Mouse (Mus musculus) embryonic facial prominence, embryonic 10.5 days (tissue): ENCODE measurements around the gene Fgfr2. TPM values are rescaled to one million over a fixed set of nuclear protein-coding genes. Genes with fewer than 3 reads are reported as not detected.
A peak's percentile ranks its signal among the peaks of the same experiment; 100 is the strongest.

Experiments used
- DNase-seq: peaks from one replicate; pipeline ENCODE4 v3.0.0-alpha.2; 2017; ENCODE audit warnings: low spot score
- H3K27ac ChIP-seq: fragments of 300-500 bp; sonication (generic); replicated peaks from 2 replicates; pipeline ENCODE4 v1.5.1; 2016; ENCODE audit warnings: mild to moderate bottlenecking
- H3K27me3 ChIP-seq: fragments of 300-500 bp; sonication (generic); replicated peaks from 2 replicates; pipeline ENCODE4 v1.6.1; 2016; ENCODE audit warnings: low read depth, mild to moderate bottlenecking; ENCODE audit not compliant: poor library complexity, severe bottlenecking
- H3K36me3 ChIP-seq: fragments of 300-500 bp; sonication (generic); replicated peaks from 2 replicates; pipeline ENCODE4 v1.6.1; 2016; ENCODE audit warnings: mild to moderate bottlenecking, moderate library complexity
- H3K4me1 ChIP-seq: fragments of 300-500 bp; sonication (generic); 2 replicates; pipeline ENCODE4 v1.6.1; 2016
- H3K4me3 ChIP-seq: fragments of 300-500 bp; sonication (generic); 2 replicates; pipeline ENCODE4 v1.5.1; 2016; ENCODE audit warnings: mild to moderate bottlenecking, moderate library complexity
- H3K9me3 ChIP-seq: fragments of 300-500 bp; sonication (generic); 2 replicates; pipeline ENCODE4 v1.6.1; 2016; ENCODE audit warnings: mild to moderate bottlenecking
- WGBS: fragments of 180-500 bp; shearing (Covaris S2); methylation state at CpG from one replicate; pipeline ENCODE4 v1.1.7; 2016; 5-methylcytosine and 5-hydroxymethylcytosine counted together
- polyA plus RNA-seq: library from polyadenylated mRNA; unstranded; fragments of >200 nt; fragmentation: Nextera tagmentation; extraction: Ambion mirVana; gene quantifications from 2 replicates; pipeline ENCODE4 v1.2.1, GENCODE M21; 2016

The Fgfr2 gene
- polyA plus RNA-seq, 1 experiment from 2014 or later: 74.3 TPM

DNA sequence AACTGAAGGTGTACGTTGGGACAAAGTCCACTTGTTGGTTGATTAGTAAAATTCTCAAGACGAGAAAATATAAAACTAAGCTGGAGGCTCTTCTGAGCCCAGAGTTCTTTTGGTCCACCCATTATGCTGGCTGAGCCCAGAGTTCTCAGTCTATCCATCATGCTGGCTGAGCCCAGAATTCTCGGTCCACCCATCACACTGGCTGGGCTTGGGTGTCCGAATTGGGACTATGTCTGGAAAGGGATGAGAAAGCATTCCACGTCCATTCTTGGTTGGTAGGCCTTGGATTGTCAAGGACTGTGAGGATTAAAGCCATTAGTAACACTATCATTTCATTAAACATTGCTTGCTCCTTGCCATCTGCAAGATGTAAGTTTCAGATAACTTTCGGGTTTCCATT lies 767.4 kb downstream of the Fgfr2 start:
- Histone ChIP-seq H3K27ac (no peak overlapping the region), H3K9me3 (no peaks in the 10 kb centered on the region), H3K4me1 (peaks cover 48% of the 10 kb centered on the region), H3K4me3 (no peak overlapping the region), H3K27me3 (peaks cover 35% of the 10 kb centered on the region), H3K36me3 (no peaks in the 10 kb centered on the region)
- DNase-seq: no peak
- WGBS: 69% methylated on average over 6 of the region's 6 CpGs

DNA sequence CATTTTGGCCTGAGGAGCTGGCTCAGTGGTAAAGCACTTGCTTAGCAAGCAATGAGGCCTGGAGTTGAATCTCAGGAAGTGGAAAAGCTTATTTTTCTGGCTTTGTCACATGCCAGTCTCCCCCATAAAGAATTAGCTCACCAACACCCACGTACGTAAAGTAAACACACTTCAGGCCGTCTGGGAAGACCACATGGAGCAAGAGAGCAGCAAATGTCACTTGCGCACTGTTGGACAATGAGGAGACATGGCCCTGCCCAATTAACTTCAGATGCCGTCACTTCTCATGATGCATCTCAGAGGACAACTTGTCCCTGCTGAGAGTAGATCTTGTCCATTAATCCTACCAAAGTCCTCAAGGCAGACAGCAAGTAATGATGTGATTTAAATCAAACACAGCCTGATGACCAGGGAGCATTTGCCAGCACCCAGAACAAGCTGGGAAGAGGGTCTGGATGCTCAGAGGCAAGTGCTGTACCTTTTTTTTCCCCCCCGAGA lies 774.0 kb downstream of the Fgfr2 start:
- Histone ChIP-seq H3K36me3 (no peaks in the 10 kb centered on the region), H3K9me3 (no peaks in the 10 kb centered on the region), H3K27ac (no peak overlapping the region), H3K4me3 (no peak overlapping the region), H3K27me3 (no peaks in the 10 kb centered on the region), H3K4me1 (peaks cover 31% of the 10 kb centered on the region)
- 73% methylated on average over 6 of the region's 6 CpGs for WGBS
- DNase-seq: no peak

DNA sequence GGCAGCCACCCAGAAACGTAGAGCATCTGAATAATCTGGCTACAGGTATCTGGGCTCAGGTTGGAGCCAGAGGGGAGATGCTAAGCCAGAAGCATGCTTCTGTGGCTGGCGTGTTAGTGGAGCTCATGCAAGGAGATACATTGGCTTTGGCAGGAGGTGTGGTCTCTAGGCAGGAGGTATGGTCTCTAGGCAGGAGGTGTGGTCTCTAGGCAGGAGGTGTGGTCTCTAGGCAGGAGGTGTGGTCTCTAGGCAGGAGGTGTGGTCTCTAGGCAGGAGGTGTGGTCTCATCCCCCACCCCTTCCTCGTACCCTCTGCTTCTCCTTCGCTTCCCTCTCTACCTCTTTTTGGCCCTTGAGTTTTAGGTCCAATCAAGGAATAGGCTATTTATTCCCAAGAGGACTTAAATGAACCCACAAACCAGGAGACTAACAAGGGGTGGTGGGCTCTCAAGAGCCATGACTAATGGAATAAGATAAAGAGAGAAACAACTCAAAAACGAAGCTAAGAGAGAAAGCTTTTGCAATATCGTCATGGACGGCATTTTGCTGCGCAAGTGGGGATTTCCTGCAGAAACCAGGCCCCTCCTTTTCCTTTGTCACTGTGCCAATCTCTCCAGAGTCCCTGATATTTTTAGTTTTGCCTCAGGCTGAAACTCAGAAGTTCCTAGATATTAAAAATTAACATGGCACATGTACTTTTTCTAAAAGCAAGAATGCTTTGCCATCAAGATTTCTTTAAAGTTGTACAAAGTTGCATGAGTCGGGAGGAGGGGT lies 775.7 kb downstream of the Fgfr2 start:
- H3K4me3 ChIP-seq: no peak overlapping the region
- no peak for DNase-seq
- H3K27ac ChIP-seq: no peak overlapping the region
- no peaks in the 10 kb centered on the region for H3K36me3 ChIP-seq
- no peaks in the 10 kb centered on the region for H3K27me3 ChIP-seq
- no peaks in the 10 kb centered on the region for H3K9me3 ChIP-seq
- 84% methylated on average over 9 of the region's 9 CpGs for WGBS
- H3K4me1 ChIP-seq: peaks cover 30% of the 10 kb centered on the region

DNA sequence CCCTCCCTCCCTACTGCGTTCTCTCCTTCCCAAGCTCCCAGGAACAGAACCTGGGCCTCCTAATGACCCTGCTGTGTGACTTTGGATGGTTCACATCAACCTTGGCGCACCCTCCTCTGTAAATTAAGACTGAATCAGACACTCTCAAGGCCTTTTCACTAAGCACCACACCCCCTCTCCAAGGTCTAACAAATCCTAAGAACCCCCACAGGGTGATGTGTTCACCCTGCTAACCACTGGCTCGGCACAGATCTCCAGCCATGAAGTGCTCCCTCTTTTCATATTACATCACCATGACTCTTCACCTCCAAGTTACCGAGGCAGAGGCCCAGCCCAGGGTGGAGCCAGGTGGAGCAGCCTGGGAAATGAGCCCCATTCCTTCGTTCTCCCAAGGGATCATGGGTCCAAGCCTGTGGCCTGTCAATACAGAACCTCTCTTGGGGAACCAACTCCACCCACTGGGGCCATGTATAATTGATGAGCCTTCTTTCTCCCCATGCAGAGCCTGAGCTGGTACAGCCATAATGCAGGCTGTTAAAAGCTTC lies 777.6 kb downstream of the Fgfr2 start:
- WGBS: 84% methylated on average over 5 of the region's 5 CpGs
- no peaks in the 10 kb centered on the region for H3K9me3 ChIP-seq

DNA sequence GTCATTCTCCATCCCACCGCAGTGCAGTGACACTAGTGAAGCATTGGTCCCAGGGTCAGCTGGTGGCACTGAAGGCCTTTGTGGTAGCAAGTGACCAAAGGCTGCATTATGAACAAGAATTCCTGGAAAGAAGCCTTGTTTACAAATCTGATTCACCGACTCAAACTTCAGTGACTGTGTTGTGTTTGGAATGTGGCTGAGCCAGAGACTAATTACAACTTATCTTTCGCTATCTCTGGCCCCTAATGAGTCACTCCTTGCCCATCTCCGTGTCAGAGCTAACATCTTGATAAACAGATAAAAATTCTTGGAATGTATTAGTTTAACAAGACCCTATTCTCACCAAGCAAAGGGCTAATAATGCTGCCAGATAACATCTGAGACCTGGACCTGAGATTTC lies 778.5 kb downstream of the Fgfr2 start:
- Histone ChIP-seq H3K4me1 (peaks cover 13% of the 10 kb centered on the region), H3K27me3 (no peaks in the 10 kb centered on the region), H3K27ac (no peak overlapping the region), H3K36me3 (no peaks in the 10 kb centered on the region), H3K4me3 (no peak overlapping the region), H3K9me3 (no peaks in the 10 kb centered on the region)
- WGBS: 67% methylated on average over 4 of the region's 4 CpGs
- no peak for DNase-seq

More for the DNA sequence above, 777.6 kb downstream of the Fgfr2 start:
- Histone ChIP-seq H3K27ac (no peak overlapping the region), H3K36me3 (no peaks in the 10 kb centered on the region), H3K4me1 (peaks cover 23% of the 10 kb centered on the region), H3K27me3 (no peaks in the 10 kb centered on the region), H3K4me3 (no peak overlapping the region)
- no peak for DNase-seq

DNA sequence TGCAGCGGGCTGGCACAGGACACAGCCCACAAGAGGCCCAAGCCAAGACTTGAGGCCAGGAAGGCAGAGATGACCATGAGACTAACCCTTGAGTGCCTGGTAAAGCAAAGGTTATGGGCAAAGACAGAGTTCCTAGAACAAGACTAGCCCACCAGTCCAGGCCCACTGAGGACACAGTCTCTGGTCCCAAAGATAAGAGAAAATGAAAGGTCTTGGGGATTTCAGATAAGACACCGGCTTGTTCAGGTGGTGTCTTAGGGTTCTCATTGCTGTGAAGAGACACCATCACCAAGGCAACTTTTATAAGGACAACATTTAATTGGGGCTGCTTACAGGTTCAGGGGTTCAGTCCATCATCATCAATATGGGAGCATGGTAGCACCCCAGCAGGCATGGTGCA lies 779.2 kb downstream of the Fgfr2 start:
- WGBS: 93% methylated on average over 2 of the region's 2 CpGs
- Histone ChIP-seq H3K4me3 (no peak overlapping the region), H3K27ac (no peak overlapping the region), H3K9me3 (no peaks in the 10 kb centered on the region), H3K27me3 (no peaks in the 10 kb centered on the region), H3K4me1 (peaks cover 19% of the 10 kb centered on the region), H3K36me3 (no peaks in the 10 kb centered on the region)
- no peak for DNase-seq

DNA sequence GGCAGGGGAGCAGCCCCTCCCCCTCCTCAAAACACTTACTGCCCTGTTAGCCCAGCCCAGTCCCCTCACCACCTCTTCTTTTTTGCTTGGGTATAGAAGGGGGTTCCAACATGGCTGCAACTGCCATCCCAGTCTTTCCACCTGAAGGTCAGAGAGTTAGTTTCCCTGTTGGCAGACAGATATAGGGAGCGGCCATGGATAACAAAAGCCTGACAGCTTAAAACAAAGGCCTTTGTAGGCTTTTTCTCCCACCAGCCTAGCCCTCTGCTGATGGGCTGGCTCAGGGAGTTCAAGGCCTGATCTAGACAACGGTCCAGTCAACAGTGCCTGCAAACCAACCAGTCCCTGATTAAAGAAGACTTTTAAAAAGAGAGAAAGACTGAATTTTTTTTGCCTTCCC lies 780.0 kb downstream of the Fgfr2 start:
- WGBS: 80% methylated on average over 2 of the region's 2 CpGs
- H3K4me1 ChIP-seq: peaks cover 21% of the 10 kb centered on the region
- no peaks in the 10 kb centered on the region for H3K9me3 ChIP-seq
- no peaks in the 10 kb centered on the region for H3K36me3 ChIP-seq
- H3K4me3 ChIP-seq: no peak overlapping the region
- no peak overlapping the region for H3K27ac ChIP-seq
- H3K27me3 ChIP-seq: 0 out of 2 replicates have a peak, but pooled peaks cover 5% of the 10 kb centered on the region
- DNase-seq: no peak

DNA sequence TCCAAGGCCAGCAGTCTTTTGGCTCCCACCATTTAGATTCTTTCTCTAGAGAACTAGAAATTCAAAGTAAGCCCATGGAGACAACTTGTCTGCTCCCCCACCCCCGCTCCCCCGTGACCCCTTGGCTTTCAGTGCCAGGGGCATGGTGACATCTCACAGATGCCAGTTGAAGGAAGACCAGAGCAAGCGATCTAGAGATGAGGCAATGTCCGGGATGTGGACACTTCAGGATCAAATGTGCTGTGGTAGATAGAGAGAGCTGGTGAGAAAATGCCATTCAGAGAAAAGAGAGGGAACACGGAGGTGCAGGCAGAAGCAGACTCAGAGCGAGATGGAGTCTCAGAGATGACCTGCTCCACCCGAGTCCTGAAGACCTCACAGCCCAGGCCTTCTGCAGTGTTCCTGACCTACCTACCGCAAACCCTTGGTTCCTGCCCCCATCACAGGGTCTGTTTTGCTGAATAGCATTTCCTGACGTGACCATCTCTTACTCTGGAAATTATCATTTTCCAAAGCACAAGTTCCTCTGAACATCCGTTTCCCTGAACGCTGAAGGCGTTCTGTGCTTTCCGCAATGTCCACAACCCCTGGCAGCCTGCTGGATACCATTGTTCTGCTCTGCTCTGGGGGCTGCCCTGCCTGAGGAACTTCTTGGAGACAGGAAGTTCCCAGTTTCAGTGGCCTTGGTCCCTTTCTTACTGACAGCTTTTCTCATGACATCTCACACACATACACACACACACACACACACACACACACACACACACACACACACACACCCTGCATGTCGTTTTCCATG lies 783.9 kb downstream of the Fgfr2 start:
- WGBS: 84% methylated on average over 14 of the region's 14 CpGs
- Histone ChIP-seq H3K4me1 (peaks cover 33% of the 10 kb centered on the region), H3K9me3 (0 out of 2 replicates have a peak, but pooled peaks cover 4% of the 10 kb centered on the region), H3K36me3 (no peaks in the 10 kb centered on the region), H3K4me3 (no peak overlapping the region), H3K27ac (peak overlapping the region; percentile 8; the same call in 1 of the 2 replicates), H3K27me3 (0 out of 2 replicates have a peak, but pooled peaks cover 7% of the 10 kb centered on the region)
- no peak for DNase-seq

DNA sequence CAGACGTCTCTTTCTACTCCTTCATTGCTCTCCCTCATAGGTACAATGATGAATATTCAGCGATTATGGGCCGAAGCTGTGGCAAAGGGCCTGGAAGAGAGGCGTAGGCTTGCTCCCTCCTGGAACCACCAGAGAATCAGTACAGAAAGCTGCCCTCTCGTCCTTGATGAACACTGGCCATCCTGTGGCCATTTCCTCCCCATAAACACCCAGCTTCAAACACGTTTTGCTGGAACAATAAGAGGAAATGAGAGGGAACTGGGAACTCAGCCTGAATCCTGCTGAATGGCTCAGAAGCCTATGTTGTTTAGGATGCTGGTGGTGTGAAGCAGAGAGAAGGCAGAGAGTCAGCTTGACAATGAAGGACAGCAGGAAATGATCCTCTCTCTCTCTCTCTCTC lies 784.8 kb downstream of the Fgfr2 start:
- Histone ChIP-seq H3K36me3 (no peaks in the 10 kb centered on the region), H3K4me3 (no peak overlapping the region), H3K27ac (peak overlapping the region; percentile 8; the same call in 1 of the 2 replicates), H3K9me3 (0 out of 2 replicates have a peak, but pooled peaks cover 4% of the 10 kb centered on the region), H3K4me1 (peaks cover 32% of the 10 kb centered on the region), H3K27me3 (peaks cover 7% of the 10 kb centered on the region; the same call in 1 of the 2 replicates)
- no peak for DNase-seq
- WGBS: 66% methylated on average over 6 of the region's 6 CpGs

DNA sequence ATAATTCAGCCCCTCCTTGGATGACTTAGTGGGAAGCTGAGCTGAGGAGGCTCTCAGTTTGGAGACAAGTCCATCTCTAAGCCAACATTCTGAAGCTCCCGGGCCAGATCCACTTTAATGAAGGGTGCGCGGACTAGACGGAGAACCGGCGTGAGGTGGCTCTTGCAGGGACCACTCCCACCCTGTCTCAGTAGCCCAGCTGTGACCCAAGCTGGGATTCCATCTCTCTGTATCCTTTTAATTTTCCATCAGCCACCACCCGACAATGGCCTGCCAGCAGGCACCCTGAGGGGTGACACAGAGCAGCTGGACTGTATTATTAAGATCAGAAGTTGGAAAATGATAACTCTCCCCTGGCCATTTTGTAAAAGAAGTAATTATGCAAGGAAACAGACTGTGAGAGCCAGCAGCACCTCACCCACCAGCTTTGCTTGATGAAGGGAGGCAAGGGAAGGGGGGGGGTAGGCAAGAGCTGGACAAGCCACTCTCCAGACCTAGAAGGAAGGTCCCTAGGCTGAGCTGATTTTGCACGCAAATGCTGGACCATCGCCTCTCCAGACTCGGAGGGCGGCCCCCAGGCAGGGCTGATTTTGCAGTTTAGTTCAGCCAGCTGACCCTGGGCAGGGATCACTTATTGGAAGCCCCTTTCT lies 785.8 kb downstream of the Fgfr2 start:
- DNase-seq: no peak
- 77% methylated on average over 11 of the region's 11 CpGs for WGBS
- H3K4me1 ChIP-seq: peaks cover 34% of the 10 kb centered on the region
- peaks cover 11% of the 10 kb centered on the region; the same call in 1 of the 2 replicates for H3K27me3 ChIP-seq
- peak overlapping the region; percentile 24 for H3K27ac ChIP-seq
- no peaks in the 10 kb centered on the region for H3K36me3 ChIP-seq
- H3K9me3 ChIP-seq: 0 out of 2 replicates have a peak, but pooled peaks cover 4% of the 10 kb centered on the region
- H3K4me3 ChIP-seq: no peak overlapping the region

DNA sequence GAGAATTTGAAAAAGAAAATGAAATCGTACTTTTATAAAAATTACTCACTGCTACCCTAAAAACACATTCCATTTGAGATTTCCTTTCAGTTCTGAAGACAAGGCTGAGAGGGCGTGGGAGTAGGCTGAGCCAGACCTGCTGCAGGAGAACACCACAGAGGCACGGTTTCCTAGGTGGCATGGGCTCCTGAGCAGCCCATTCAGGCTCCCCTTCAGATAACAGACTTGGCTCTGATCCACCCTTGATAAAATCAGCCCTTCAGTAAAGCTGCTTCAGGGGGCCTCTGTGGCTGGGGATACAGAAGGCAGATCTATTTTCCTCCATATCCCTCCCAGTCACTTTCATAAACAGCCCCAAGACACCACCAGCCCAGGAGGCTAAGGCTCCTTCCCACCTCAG lies 786.4 kb downstream of the Fgfr2 start:
- H3K9me3 ChIP-seq: 0 out of 2 replicates have a peak, but pooled peaks cover 4% of the 10 kb centered on the region
- peaks cover 11% of the 10 kb centered on the region; the same call in 1 of the 2 replicates for H3K27me3 ChIP-seq
- H3K27ac ChIP-seq: peak overlapping the region; percentile 24
- WGBS: 73% methylated on average over 3 of the region's 3 CpGs
- no peak overlapping the region for H3K4me3 ChIP-seq
- no peaks in the 10 kb centered on the region for H3K36me3 ChIP-seq
- peaks cover 40% of the 10 kb centered on the region for H3K4me1 ChIP-seq
- DNase-seq: no peak

DNA sequence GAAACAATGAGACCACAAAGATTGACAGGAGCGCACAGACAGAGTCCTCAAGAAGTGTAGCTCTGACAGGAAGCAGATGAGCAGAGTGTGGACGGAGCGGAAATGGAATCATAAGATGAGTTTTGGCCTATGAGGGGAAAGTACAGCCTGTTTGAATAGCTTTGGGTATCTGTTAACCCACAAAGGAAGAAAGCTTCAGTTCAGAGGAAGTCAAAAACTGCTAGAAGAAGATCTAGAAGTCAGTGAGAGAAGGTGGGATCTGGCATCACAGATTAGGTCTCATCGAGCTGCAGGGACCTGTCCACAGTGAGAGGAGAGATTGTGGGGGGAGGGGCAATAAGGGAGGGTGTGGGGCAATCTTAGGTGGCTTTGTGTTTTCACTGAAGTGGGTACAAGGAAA lies 787.8 kb downstream of the Fgfr2 start:
- DNase-seq: no peak
- Histone ChIP-seq H3K36me3 (no peaks in the 10 kb centered on the region), H3K4me1 (peaks cover 50% of the 10 kb centered on the region), H3K9me3 (0 out of 2 replicates have a peak, but pooled peaks cover 4% of the 10 kb centered on the region), H3K4me3 (no peak overlapping the region), H3K27me3 (peaks cover 11% of the 10 kb centered on the region; the same call in 1 of the 2 replicates), H3K27ac (no peak overlapping the region)
- 93% methylated on average over 4 of the region's 4 CpGs for WGBS
